Mouse (Mus musculus): ENCODE data around the gene Tnc. TPM values are rescaled to one million over a fixed set of nuclear protein-coding genes. Genes with fewer than 3 reads are reported as not detected.

The Tnc gene
- polyA plus RNA-seq, 1 experiment = 20.1 TPM

DNA sequence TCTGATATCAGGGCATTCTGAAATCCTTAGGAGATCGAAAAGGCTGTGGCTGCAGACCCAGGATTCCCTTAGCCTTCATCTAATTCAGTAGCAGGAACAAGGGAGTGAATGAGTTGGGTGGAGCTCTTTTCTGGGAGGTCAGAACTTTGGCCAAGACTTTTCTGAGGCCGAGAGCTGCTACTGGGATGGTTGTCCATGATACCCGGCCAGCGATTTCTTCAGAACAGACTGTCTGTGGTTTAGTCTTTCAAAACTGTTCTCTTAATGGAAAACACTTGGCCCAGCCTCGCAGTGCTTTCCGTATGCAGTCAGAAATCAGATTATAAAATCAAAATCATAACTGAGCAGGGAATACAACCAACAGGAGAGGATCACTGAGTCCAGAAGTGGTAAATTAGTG lies 21.2 kb downstream of the Tnc start:
- TF ChIP-seq CTCF (IDR thresholded peaks at IDR 0.05; ENCODE audit: extremely low read depth, insufficient read length, insufficient replicate concordance, low read depth, low read length) = no peak
- no peak for TF ChIP-seq POLR2A (IDR thresholded peaks at IDR 0.05; ENCODE audit: low read depth, low read length)
- 74% methylated on average over 6 of the region's 6 CpGs for WGBS
- Histone ChIP-seq H3K27me3 (ENCODE audit: control insufficient read depth, insufficient read depth, low read length) (no peaks in the 10 kb centered on the region), H3K27ac (ENCODE audit: insufficient read depth, low read depth, low read length) (0 out of 2 replicates have a peak overlapping the region, but pooled peaks have one; percentile 6), H3K4me1 (ENCODE audit: control insufficient read depth, insufficient read depth, insufficient read length, low read length) (no peaks in the 10 kb centered on the region), H3K4me3 (ENCODE audit: low read depth, low read length) (no peak overlapping the region), H3K36me3 (ENCODE audit: control insufficient read depth, insufficient read depth, low read length) (no peaks in the 10 kb centered on the region)

- H3K27me3 ChIP-seq (ENCODE audit: control insufficient read depth, insufficient read depth, low read length) = no peaks in the 10 kb centered on the region
- no peaks in the 10 kb centered on the region for H3K36me3 ChIP-seq (ENCODE audit: control insufficient read depth, insufficient read depth, low read length)
- TF ChIP-seq CTCF (IDR thresholded peaks at IDR 0.05; ENCODE audit: extremely low read depth, insufficient read length, insufficient replicate concordance, low read depth, low read length) (no peak), POLR2A (IDR thresholded peaks at IDR 0.05; ENCODE audit: low read depth, low read length) (no peak)
- no peak overlapping the region for H3K4me3 ChIP-seq (ENCODE audit: low read depth, low read length)
- H3K4me1 ChIP-seq (ENCODE audit: control insufficient read depth, insufficient read depth, insufficient read length, low read length) = no peaks in the 10 kb centered on the region; the same call in 1 of the 2 replicates
- no peak overlapping the region for H3K27ac ChIP-seq (ENCODE audit: insufficient read depth, low read depth, low read length)
- 53% methylated on average over 4 of the region's 4 CpGs for WGBS
These were observed 22.6 kb downstream of the Tnc start for GRCm38 (mm10) chr4:64024041-64024779.

GRCm38 (mm10) chr4:64020930-64021589 lies 25.8 kb downstream of the Tnc start:
- no peak overlapping the region for H3K4me3 ChIP-seq (ENCODE audit: low read depth, low read length)
- 78% methylated on average over 10 of the region's 10 CpGs for WGBS
- H3K27me3 ChIP-seq (ENCODE audit: control insufficient read depth, insufficient read depth, low read length) = no peaks in the 10 kb centered on the region
- H3K36me3 ChIP-seq (ENCODE audit: control insufficient read depth, insufficient read depth, low read length) = no peaks in the 10 kb centered on the region
- no peaks in the 10 kb centered on the region; the same call in 1 of the 2 replicates for H3K4me1 ChIP-seq (ENCODE audit: control insufficient read depth, insufficient read depth, insufficient read length, low read length)
- H3K27ac ChIP-seq (ENCODE audit: insufficient read depth, low read depth, low read length) = no peak overlapping the region
- TF ChIP-seq POLR2A (IDR thresholded peaks at IDR 0.05; ENCODE audit: low read depth, low read length) (no peak), CTCF (IDR thresholded peaks at IDR 0.05; ENCODE audit: extremely low read depth, insufficient read length, insufficient replicate concordance, low read depth, low read length) (no peak)

GRCm38 (mm10) chr4:64020151-64020550 lies 26.7 kb downstream of the Tnc start:
- Histone ChIP-seq H3K36me3 (ENCODE audit: control insufficient read depth, insufficient read depth, low read length) (no peaks in the 10 kb centered on the region), H3K27ac (ENCODE audit: insufficient read depth, low read depth, low read length) (no peak overlapping the region), H3K4me3 (ENCODE audit: low read depth, low read length) (no peak overlapping the region), H3K27me3 (ENCODE audit: control insufficient read depth, insufficient read depth, low read length) (no peaks in the 10 kb centered on the region), H3K4me1 (ENCODE audit: control insufficient read depth, insufficient read depth, insufficient read length, low read length) (no peaks in the 10 kb centered on the region; the same call in 1 of the 2 replicates)
- TF ChIP-seq CTCF (IDR thresholded peaks at IDR 0.05; ENCODE audit: extremely low read depth, insufficient read length, insufficient replicate concordance, low read depth, low read length) (no peak), POLR2A (IDR thresholded peaks at IDR 0.05; ENCODE audit: low read depth, low read length) (no peak)
- WGBS = 82% methylated on average over 8 of the region's 8 CpGs

- no peaks in the 10 kb centered on the region for H3K4me1 ChIP-seq (ENCODE audit: control insufficient read depth, insufficient read depth, insufficient read length, low read length)
- no peaks in the 10 kb centered on the region for H3K36me3 ChIP-seq (ENCODE audit: control insufficient read depth, insufficient read depth, low read length)
These were observed 35.5 kb downstream of the Tnc start for GRCm38 (mm10) chr4:64011308-64011707.

DNA sequence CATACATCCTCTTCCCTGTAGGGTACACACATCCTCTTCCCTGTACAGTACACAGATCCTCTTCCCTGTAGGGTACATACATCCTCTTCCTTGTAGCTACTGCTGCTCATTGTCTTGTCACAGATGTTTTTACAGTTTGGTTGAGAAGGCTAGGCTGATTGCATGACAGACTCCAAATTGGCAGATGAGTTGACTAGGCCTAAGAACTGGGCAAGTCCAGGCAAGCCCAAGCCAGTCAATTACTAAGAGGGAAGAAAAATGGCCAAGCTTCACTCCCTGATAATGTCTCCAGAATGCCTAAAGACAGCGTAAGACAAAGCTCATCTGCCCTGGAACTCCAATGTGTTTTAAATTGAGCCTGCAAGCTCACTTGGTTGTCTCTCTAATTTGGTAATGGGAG lies 36.9 kb downstream of the Tnc start:
- Histone ChIP-seq H3K27ac (ENCODE audit: insufficient read depth, low read depth, low read length) (no peak overlapping the region), H3K36me3 (ENCODE audit: control insufficient read depth, insufficient read depth, low read length) (no peaks in the 10 kb centered on the region), H3K27me3 (ENCODE audit: control insufficient read depth, insufficient read depth, low read length) (no peaks in the 10 kb centered on the region), H3K4me3 (ENCODE audit: low read depth, low read length) (no peak overlapping the region), H3K4me1 (ENCODE audit: control insufficient read depth, insufficient read depth, insufficient read length, low read length) (no peaks in the 10 kb centered on the region)
- TF ChIP-seq CTCF (IDR thresholded peaks at IDR 0.05; ENCODE audit: extremely low read depth, insufficient read length, insufficient replicate concordance, low read depth, low read length) = no peak
- no peak for TF ChIP-seq POLR2A (IDR thresholded peaks at IDR 0.05; ENCODE audit: low read depth, low read length)
- 89% methylated on average over 1 of the region's 1 CpGs for WGBS

More at GRCm38 (mm10) chr4:64011308-64011707, 35.5 kb downstream of the Tnc start:
- no peaks in the 10 kb centered on the region for H3K27me3 ChIP-seq (ENCODE audit: control insufficient read depth, insufficient read depth, low read length)
- TF ChIP-seq CTCF (IDR thresholded peaks at IDR 0.05; ENCODE audit: extremely low read depth, insufficient read length, insufficient replicate concordance, low read depth, low read length) = no peak
- TF ChIP-seq POLR2A (IDR thresholded peaks at IDR 0.05; ENCODE audit: low read depth, low read length) = no peak
- 41% methylated on average over 2 of the region's 2 CpGs for WGBS
- no peak overlapping the region for H3K4me3 ChIP-seq (ENCODE audit: low read depth, low read length)
- no peak overlapping the region for H3K27ac ChIP-seq (ENCODE audit: insufficient read depth, low read depth, low read length)

DNA sequence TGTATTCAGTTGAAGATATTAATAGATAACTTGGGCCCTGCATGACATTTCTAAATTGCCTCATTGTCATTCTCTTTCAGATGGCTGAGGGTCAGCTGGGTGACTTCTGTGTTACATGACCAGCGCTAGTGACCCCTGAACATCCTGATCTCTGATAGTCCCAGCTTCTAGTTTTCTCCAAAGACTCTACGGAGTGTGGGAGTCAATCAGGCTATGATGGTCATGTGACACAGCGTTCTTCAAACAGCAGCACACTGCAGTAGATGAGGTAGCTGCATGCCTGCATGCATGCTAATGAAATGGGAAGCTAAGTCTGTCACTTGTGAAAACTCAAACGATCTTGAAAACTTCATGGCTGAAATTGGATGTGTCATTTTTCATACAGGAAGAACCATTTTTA lies 41.6 kb downstream of the Tnc start:
- 82% methylated on average over 4 of the region's 4 CpGs for WGBS
- TF ChIP-seq POLR2A (IDR thresholded peaks at IDR 0.05; ENCODE audit: low read depth, low read length) = no peak
- TF ChIP-seq CTCF (IDR thresholded peaks at IDR 0.05; ENCODE audit: extremely low read depth, insufficient read length, insufficient replicate concordance, low read depth, low read length) = no peak
- no peaks in the 10 kb centered on the region for H3K36me3 ChIP-seq (ENCODE audit: control insufficient read depth, insufficient read depth, low read length)
- H3K27me3 ChIP-seq (ENCODE audit: control insufficient read depth, insufficient read depth, low read length) = no peaks in the 10 kb centered on the region
- no peak overlapping the region for H3K4me3 ChIP-seq (ENCODE audit: low read depth, low read length)
- no peaks in the 10 kb centered on the region for H3K4me1 ChIP-seq (ENCODE audit: control insufficient read depth, insufficient read depth, insufficient read length, low read length)
- no peak overlapping the region for H3K27ac ChIP-seq (ENCODE audit: insufficient read depth, low read depth, low read length)
